Mouse (Mus musculus): ENCODE results near the gene Gng7. TPM values are rescaled to one million over a fixed set of nuclear protein-coding genes. Genes with fewer than 3 reads are reported as not detected.

The Gng7 gene
- polyA plus RNA-seq, 1 experiment from 2014 or later, result 1.8 TPM

DNA sequence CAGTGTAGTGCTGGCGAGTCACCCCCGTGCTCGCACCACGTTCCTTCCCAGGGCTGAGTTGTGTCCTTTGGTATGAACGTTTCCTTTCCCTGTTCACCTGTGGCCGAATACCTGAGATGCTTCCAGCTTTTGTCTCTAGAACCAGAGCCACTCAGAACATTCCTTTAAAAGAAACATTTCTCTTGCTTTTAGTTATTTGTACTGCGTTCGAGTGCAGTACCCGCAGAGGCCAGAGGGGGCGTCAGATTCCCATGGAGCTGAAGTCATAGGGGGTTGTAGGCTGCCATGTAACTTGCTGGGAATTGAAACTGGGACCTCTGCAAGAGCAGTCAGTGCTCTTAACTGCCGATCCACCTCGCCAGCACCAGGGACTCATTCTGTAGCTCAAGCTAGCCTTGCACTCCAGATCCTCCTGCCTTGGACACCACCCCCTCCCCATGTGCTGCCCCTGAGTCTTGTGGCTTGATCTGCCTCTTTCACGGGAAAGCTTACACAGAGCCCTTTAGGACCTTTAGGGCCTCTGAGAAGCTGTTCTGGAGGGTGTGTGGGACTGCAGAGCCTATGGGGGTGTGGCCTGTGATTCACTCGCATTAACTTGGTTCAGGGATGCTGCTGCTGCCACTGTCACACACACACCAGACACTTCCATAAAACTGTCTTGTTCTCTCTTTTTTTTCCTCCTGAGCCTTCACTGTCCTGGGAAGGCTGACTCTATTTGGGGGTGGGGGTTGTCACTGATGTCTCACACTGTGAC is 67.9 kb downstream of the Gng7 start:
- DNase-seq (ENCODE audit: low spot score), result no peak

DNA sequence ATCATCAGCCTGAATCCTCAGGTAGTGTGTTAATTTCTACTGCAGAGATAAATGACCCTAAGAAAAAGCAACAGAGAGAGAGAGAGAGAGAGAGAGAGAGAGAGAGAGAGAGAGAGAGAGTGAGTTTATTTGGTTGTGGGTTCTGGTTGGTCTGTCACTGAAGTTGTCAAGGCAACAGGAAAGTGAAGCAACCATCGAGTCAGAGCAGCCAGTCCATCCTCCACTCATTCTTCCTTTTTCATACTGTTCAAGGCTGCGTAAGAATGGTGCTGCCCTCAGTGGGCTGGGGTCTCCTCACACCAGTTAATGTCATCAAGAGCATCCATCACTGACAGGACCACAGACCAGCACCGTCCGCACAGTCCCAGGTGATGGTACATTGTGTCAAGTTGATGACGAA is 70.5 kb downstream of the Gng7 start:
- no peak for DNase-seq (ENCODE audit: low spot score)

DNA sequence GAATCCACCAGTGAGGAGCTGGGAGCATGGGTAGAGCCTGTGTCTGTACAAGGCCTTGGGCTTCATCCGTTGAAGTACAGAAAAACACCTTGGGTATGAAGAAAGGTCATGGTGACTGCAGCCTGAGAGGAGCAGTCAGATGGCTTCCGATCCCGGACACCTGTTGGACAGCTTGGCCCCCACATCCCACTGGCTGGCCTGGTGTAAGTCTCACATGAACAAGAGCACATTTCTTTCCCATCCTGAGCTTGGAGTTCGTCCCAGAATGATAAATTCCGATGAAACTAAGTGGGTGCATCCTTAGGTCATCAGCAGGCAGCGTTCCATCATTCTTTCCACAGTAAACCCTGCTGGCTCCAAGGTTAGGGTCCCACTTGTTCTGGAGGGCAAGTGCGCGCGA is 71.0 kb downstream of the Gng7 start:
- DNase-seq (ENCODE audit: low spot score), result no peak

DNA sequence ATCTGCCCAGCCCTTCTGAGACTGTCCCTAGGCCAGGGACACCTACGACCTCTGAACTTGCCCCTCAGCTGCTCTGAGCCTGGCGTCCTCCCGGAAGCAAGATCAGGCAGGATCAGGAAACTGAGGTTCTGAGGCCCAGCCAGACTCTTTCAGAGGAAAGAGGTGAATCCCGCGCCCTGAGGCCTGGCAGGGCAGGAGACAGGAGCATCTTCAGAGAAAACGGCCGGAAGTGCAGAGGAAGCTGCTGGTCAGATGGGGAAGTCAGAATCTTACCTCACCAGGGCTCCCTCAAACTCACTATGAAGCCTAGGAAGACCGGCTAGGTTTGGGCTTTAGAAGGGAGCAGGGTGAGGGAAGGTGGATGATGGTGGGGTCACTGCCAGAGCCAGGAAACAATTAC is 71.8 kb downstream of the Gng7 start:
- DNase-seq (ENCODE audit: low spot score), result no peak

DNA sequence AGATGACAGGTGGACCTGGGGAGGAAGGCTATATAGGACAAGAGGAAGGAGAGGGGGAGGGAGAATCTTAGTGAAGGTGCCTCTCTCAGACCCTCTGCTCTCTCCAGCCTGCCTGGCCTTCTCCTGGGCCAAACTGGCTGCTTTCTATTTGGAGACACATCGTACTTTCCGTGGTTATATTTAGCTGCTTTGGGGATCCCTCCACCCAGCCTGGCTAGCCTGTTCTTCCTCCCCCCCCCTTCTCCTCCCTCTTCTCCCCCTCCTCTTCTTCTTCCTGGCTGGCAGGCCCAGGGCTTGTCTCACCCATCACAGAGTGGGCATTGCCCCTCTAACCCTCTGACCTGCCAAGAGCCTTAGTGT is 73.8 kb downstream of the Gng7 start:
- no peak for DNase-seq (ENCODE audit: low spot score)

DNA sequence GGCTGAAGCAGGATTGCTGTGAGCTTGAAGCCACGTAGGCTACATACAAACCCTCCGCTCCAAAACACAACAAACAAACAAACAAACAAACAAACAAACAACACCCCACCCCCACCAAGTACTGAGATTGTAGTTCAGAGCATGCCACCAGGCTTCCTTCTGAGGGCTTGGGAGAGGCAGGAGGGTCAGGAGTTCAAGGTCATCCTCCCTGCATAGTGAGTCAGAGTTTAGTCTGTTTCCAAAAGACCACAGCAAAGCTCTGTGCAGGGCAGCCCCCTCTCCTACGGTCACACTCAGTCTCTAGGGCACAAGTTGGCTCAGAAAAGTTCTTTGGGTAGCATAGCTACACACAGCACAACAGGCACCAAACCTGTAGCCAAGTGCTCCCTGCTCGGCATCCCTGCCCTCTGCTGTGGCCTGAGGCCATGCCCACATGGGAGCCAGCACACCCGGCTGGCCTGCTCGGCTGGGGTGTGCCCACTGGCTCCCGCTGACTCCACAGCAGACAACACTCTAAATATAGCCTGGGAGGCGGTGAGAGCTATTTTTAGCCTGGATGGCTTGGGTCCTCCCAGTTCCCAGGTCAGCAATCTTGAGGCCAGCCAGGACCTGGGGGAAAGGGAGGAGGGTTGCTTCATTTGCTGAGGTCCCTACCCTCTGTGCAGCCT is 74.3 kb downstream of the Gng7 start:
- no peak for DNase-seq (ENCODE audit: low spot score)

DNA sequence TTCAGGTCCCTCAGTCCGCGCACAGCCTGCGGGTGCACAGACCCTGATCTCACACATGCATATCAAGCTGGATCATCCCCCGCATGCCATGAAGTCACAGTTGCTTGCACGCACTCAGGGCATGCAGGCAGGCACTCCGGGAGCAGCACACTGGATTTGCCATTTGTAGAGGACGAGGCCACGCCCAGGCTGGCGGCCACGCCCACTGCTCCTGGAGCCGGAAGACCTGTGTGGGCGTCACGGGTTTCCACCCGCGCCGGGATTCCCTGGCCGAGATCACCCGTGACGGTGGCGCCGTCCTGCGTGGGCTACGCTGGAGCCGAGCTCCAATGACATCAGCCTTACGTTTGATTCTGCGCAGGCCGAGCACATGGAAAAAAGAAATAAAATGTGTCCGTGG is 75.1 kb downstream of the Gng7 start:
- DNase-seq (ENCODE audit: low spot score), result peak; percentile 81

DNA sequence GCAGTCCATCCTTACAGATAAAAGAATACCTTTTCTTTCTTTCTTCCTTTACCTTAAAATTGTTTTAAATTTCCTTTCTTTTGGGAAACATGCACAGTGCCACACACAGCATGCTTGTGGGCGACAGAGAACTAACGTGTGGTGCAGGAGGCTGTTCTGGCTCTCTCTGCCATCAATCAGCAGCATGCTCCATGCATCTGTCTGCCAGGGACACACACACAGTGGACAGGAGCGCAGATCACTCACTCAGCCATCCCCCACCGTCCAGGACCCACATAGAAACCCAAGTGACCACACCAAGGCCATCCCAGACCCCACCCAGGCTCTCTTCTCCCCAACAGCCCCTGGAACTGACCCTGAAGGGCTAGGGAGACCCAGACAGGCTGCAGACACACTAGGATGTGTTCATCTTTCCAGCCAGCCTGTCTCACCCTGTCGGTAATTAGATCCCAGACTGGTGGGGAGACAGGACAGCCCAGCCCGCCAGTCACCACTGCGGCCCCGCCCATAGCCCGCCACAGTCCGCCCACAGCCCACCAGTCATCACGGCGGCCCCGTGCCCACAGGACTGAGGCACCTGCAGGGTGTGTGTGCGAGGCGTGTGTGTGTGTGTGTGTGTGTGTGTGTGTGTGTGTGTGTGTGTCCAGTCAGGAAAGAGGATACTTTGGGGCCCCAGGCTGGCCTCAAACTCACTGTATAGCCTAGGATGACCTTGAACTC is 75.8 kb downstream of the Gng7 start:
- no peak for DNase-seq (ENCODE audit: low spot score)

DNA sequence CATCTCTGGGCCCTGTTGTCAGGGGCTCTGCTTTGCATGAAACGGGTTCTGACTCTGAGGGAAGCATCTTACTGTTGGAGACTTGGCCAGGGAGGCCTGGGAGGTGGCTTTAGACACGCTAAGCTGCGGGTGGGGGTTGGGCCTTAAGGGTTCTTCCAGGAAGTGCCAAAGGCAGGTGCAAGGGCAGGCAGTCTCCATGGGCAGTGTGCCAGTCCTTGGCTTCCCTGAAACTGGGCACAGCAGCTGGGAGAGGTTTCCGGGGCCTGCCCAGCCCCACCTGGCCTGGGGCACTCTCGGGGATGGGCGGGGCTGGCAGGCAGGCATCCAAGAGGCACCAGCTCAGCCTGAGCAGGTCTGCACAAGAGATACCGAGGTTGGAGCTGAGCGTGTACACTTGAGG is 77.1 kb downstream of the Gng7 start:
- DNase-seq (ENCODE audit: low spot score), result no peak

DNA sequence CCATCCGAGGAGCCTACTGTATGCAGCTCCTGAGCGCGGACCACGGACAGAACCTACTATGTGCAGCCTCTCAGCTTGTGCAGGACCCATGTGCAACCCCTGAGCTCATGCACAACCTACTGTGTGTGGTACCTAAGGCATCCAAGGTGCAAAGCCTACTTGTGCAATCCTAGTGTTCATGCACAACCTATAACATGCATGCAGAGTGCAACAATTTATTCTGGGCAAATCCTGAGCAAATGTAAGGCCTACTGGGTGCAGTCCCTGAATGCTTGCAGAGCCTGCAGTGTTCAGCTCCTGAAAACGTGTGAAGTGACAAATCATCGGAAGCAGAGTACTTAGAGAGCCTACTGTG is 78.0 kb downstream of the Gng7 start:
- no peak for DNase-seq (ENCODE audit: low spot score)

DNA sequence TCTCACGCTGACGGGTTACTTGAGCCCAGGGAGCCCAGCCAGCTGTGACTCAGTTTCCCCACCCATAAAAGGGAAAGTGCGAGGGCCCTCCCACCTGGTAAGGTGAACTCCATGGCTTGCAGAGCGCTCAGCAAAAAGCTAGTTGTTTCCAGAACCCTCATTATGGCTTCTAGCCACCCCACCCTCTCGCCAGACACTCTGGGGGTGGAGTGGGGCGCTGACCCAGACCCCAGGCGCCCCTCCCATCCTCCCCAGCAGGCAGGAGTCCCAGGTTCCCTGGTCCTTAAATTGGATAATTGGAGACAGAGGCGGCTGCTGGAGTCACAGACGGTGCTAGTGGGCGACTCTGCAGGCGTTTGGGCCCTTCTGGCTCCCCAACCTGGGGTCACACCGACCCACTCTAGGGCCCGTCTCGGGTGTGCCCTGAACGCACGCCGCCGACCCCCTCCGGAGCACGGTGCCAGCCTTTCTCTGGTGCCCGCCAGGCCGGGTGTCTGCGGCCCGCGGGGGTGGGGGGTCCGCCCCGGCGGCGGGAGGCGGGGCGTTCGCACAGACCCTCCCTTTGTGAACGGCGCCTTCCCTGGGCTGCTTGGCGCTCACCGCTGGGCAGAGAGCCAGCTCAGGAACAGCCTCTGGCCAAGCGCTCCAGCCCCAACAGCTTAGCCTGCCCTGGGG is 78.5 kb downstream of the Gng7 start:
- DNase-seq (ENCODE audit: low spot score), result no peak

DNA sequence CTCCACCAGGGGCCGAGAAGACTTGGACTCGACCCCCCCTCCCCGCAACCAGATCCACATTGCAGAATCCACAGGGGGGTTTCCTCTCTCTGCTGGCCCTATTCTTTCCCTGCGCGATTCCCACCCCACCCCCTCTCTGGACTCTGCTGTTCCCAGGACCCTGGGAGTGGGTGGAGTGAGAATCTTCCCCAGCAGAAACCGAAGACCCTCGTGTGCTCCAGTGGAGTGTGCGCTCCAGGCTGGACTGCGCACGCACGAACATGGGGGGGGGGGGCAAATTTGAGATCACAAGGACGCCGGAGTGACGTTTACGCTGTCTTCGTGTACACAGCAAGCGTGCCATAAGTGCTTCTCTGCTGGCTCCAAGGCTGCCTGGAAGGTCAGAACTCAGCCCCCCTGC is 79.0 kb downstream of the Gng7 start:
- no peak for DNase-seq (ENCODE audit: low spot score)

DNA sequence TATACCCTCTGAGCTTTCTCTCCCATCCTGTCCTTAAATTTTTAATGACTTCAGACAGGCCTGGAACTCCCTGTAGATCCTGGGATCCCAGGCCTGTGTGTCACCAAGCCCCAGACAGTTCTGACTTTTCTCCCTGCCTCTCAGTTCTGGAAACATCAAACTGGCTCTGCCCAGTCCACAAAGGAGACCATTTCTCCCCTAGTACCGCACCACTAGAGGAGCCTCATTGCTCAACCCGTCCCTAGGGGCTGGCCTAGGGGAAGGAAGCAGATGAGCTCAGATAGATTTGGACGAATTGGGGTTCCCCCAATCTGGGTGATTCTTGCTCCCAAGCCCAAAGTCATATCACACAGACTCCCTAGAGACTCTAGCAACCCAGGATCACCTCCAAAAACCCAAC is 79.5 kb downstream of the Gng7 start:
- DNase-seq (ENCODE audit: low spot score), result no peak

DNA sequence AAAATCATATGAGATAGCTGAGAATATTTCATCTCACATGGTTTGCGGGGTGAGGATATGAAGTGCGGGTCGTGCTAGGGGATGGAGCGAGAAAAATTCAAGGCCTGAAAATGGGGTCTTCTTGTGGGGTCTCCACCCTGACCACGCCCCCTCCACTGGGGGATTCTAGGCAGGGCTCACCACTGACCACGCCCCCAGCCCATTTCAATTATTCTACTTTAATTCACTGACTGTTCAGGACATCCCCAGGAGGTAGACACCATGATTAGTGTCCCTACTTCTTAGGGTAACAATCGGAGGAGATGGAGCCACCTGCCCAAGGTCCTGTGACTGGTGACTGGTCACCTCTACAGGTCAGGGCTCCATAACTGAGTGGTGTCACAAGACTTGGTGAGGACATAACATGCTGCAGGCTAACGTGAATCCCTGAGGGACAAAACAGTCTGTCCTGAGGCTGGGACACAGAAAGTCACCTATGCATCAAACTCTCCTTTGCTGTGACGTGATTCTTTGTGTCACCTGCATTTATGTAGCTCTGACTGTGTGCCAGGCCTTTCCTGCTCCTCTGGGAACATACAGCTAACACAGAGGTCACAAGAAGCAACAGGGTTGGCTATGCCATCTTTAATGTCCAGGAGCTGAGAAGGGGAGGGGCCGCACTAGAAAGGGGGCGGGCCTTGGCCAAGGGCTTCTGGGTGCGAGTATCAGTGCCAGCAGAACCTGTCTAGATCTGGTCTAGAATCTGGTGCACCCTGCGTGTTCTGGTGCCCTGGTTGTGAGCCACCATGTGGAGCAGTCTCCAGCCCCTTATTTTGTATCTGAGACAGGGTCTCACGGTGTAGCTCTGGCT is 80.4 kb downstream of the Gng7 start:
- DNase-seq (ENCODE audit: low spot score), result no peak

DNA sequence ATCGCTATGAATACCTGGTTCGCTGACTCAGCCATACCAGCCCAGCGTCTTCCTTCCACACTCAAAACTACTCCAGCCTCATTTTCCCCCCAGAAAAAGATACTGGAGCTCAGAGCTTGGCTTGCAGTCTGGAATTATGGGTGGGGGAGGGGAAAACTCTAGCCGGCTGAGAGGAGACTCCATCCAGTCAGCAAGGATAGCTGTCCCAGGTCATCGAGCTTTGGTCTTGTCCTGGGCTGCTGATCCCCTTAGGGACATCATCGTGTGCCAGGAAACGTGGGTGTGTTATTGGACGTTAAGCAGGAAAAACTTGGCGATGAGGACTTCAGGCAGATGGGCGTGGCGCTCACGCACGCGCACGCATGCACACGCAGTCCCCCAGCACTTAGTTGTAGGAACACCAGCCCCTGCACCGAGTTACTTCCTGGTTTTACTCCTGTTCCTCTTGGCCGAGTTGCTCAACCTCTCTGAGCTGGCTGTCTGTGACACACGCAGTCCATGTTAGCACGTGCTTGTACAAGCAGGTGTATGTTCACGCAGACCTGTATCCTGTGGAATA is 81.2 kb downstream of the Gng7 start:
- no peak for DNase-seq (ENCODE audit: low spot score)

DNA sequence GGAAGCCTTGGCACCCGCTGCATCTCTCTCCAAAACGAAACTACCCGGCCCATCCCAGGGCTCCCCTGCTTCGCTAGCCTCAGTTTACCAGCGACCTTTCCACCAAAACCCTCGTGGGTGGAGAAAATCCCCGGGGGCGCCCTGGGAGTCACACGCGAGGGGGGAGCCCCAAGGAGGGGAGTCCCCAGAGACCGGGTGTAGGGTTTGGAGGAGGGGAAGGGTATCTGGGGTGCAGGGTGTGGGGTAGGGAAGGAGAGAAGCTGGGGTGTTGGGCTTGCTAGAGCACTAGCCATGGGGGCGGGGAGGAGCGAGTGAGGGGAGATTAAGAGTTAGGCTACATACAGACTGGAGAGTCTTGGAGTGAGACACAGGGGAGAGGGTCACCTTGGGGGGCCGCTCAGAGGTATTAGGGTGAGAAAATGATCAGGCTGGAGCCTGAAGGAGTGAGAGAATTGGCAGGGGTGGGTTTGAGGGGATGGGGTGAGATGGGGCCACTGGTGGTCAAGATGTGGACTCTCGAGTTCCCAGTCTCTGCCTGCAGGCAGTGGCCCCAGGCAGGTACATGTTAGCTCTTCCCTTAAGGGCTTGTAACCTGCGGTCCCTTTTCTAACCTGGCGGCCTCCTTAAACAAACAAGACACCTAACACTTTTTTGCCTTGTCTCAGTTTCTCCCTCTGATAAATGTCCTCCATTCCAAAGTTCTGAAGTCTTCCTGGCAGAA is 81.9 kb downstream of the Gng7 start:
- no peak for DNase-seq (ENCODE audit: low spot score)

DNA sequence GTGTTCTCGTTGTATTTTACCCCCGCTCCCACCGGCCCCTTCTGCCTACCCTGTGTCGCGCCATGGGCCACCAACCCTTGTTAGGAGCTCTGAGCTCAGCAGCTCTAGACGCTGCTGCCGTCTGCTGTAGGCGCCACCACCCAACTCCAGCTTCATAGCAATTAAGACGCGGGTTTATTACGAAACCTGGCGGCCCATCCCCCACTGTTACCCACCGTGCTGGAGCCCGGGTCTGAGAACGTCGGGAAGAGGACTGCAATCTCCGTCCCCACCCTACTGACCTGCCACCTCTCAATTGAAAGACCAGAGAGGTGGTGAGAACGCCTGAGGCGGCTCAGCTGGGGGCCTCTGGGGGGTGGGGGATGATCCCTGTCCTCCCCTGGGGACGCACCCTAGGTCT is 82.5 kb downstream of the Gng7 start:
- no peak for DNase-seq (ENCODE audit: low spot score)

DNA sequence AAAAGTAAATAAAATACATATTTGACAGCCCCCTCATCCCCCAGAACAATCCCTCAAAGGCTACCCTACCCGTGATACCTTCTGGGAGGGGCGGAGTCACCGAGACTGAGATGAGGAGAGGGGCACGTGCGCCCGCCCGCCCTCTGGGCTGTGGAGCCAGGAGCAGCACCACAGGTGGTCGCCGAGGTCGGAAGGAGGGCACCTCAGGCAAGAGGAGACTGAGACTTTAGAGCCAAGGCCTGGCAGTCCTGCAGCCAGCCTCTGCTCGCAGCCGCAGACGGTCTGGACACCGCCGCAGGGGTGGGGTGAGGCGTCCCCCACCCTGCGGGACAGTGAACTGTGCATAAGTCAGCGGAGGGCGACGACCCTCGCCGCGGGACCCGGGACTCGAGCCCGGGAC is 83.0 kb downstream of the Gng7 start:
- no peak for DNase-seq (ENCODE audit: low spot score)

DNA sequence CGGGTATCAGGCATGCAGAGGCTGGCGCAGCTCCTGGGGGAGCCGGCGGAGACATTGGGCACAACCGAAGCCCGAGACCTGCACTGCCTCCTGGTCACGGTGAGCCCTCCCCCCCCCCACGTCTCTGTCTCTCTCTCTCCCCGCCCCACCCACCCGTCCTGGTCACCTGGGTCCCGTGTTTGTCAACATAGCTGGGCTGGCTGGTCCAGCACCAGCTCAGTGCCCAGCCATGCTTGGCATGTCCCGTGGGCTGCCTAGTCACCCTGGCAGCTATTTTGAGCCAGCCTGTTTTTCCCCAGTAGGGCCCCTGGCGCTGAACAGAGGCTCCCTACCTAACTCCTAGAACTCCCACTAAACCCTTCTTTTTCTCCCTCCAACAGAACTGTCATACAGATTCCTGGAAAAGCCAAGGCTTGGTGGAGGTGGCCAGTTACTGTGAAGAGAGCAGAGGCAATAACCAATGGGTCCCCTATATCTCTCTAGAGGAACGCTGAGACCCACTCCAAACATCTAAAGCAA is 83.5 kb downstream of the Gng7 start:
- no peak for DNase-seq (ENCODE audit: low spot score)
